8 mouse cellular contexts compared by ENCODE assay signal in genomic region chr8:90635766-90636492, GRCm38 (mm10).
DNase-seq lines count a peak whose midpoint lies in the region; ATAC-seq lines count a peak whose summit lies in the region.

No protein-coding gene starts in this region.

- peak; percentile 67; the same call in 1 of the 2 replicates for ATAC-seq in midbrain, embryonic 13.5 days
- no peak for ATAC-seq in midbrain, embryonic 15.5 days (replicated peaks)
- ATAC-seq in lung, embryonic 15.5 days (ENCODE audit: borderline replicate concordance, extremely low read depth, low FRiP score, low TSS enrichment): peak; percentile 96
- peak; percentile 80 for ATAC-seq in stomach, embryonic 16.5 days (ENCODE audit: insufficient read depth, low FRiP score)

- H3K27ac ChIP-seq in midbrain, embryonic 13.5 days: 0 out of 2 replicates have a peak overlapping the region, but pooled peaks have one; percentile 35
- no peak overlapping the region for H3K27ac ChIP-seq in midbrain, embryonic 15.5 days
- no peak overlapping the region for H3K27ac ChIP-seq in lung, embryonic 15.5 days
- H3K27ac ChIP-seq in stomach, embryonic 16.5 days (ENCODE audit: low read length): no peak overlapping the region

- WGBS in midbrain, embryonic 13.5 days: 56% methylated on average over 7 of the region's 7 CpGs
- WGBS in midbrain, embryonic 15.5 days: 42% methylated on average over 7 of the region's 7 CpGs
- WGBS in lung, embryonic 15.5 days: 33% methylated on average over 7 of the region's 7 CpGs
- WGBS in stomach, embryonic 16.5 days: 37% methylated on average over 7 of the region's 7 CpGs

- no peaks in the 10 kb centered on the region for H3K27me3 ChIP-seq in midbrain, embryonic 13.5 days
- H3K27me3 ChIP-seq in midbrain, embryonic 15.5 days (replicated peaks): no peaks in the 10 kb centered on the region
- no peaks in the 10 kb centered on the region for H3K27me3 ChIP-seq in lung, embryonic 15.5 days
- no peaks in the 10 kb centered on the region for H3K27me3 ChIP-seq in stomach, embryonic 16.5 days (ENCODE audit: control insufficient read depth, insufficient read depth, low read length)

- H3K4me1 ChIP-seq in midbrain, embryonic 13.5 days (replicated peaks): peaks cover 12% of the 10 kb centered on the region
- no peaks in the 10 kb centered on the region for H3K4me1 ChIP-seq in midbrain, embryonic 15.5 days
- H3K4me1 ChIP-seq in lung, embryonic 15.5 days: no peaks in the 10 kb centered on the region
- no peaks in the 10 kb centered on the region for H3K4me1 ChIP-seq in stomach, embryonic 16.5 days (ENCODE audit: control insufficient read depth, insufficient read depth, low read length)

- no peaks in the 10 kb centered on the region for H3K9me3 ChIP-seq in midbrain, embryonic 13.5 days
- H3K9me3 ChIP-seq in midbrain, embryonic 15.5 days: no peaks in the 10 kb centered on the region
- no peaks in the 10 kb centered on the region for H3K9me3 ChIP-seq in lung, embryonic 15.5 days
- no peaks in the 10 kb centered on the region for H3K9me3 ChIP-seq in stomach, embryonic 16.5 days (replicated peaks; ENCODE audit: control insufficient read depth, low read length)

- no peak overlapping the region for H3K4me3 ChIP-seq in midbrain, embryonic 13.5 days (replicated peaks)
- H3K4me3 ChIP-seq in midbrain, embryonic 15.5 days: no peak overlapping the region
- no peak overlapping the region for H3K4me3 ChIP-seq in lung, embryonic 15.5 days
- no peak overlapping the region for H3K4me3 ChIP-seq in stomach, embryonic 16.5 days (replicated peaks; ENCODE audit: low read length)

- no peak overlapping the region for H3K4me2 ChIP-seq in midbrain, embryonic 13.5 days (replicated peaks)
- H3K4me2 ChIP-seq in midbrain, embryonic 15.5 days: no peak overlapping the region
- no peak overlapping the region for H3K4me2 ChIP-seq in lung, embryonic 15.5 days
- no peak overlapping the region for H3K4me2 ChIP-seq in stomach, embryonic 16.5 days (ENCODE audit: low read depth, low read length)

- no peaks in the 10 kb centered on the region for H3K36me3 ChIP-seq in midbrain, embryonic 13.5 days
- no peaks in the 10 kb centered on the region for H3K36me3 ChIP-seq in midbrain, embryonic 15.5 days (replicated peaks)
- H3K36me3 ChIP-seq in lung, embryonic 15.5 days: no peaks in the 10 kb centered on the region
- no peaks in the 10 kb centered on the region for H3K36me3 ChIP-seq in stomach, embryonic 16.5 days (ENCODE audit: control insufficient read depth, insufficient read depth, low read length)

- peak; percentile 26 to 47 for DNase-seq in cerebellum, postnatal 10 days
- DNase-seq in cerebellum, postnatal 36 days: no peak
- DNase-seq in MN1 (ENCODE audit: low spot score): no peak
- DNase-seq in thymus, postnatal 36 days: no peak

- H3K9ac ChIP-seq in midbrain, embryonic 13.5 days (replicated peaks): no peak overlapping the region
- no peak overlapping the region for H3K9ac ChIP-seq in midbrain, embryonic 15.5 days
- no peak overlapping the region for H3K9ac ChIP-seq in lung, embryonic 15.5 days
- no peak overlapping the region for H3K9ac ChIP-seq in stomach, embryonic 16.5 days (ENCODE audit: low read length)

Comparison
In these comparisons a context has a peak if more than half of its experiments do, and no peak if none do; other contexts are left out.
1. DNase-seq: peak in cerebellum, postnatal 10 days (2 of 2); none in cerebellum, postnatal 36 days (0 of 2), MN1 (single experiment) and thymus, postnatal 36 days (0 of 2).